Mouse (Mus musculus) kidney, adult 2 months (tissue): ENCODE measurements at regions not wholly inside any gene's neighbourhood (a gene's known extent, or its start where the extent isn't known, plus 50 kb on each side); places are given as distances from the start of the nearest gene placed in this dataset.

Experiments used
- CTCF ChIP-seq: fragments of 200-500 bp; conservative IDR thresholded peaks from 2 replicates; pipeline ENCODE4 v1.5.1; 2011; ENCODE audit warnings: low read depth, mild to moderate bottlenecking, control low read depth, low read length, moderate library complexity, mixed read lengths; ENCODE audit not compliant: insufficient read depth, insufficient read length
- POLR2A ChIP-seq: fragments of 200-500 bp; IDR thresholded peaks from one replicate; pipeline ENCODE4 v1.6.1; 2011; ENCODE audit warnings: low read depth, low read length, control low read depth

GRCm38 (mm10) chr4:10197245-10197943, 676.9 kb upstream of the 2610301B20Rik start:
- TF ChIP-seq POLR2A = no peak
- TF ChIP-seq CTCF = no peak
